Mouse (Mus musculus) megakaryocyte, embryonic 14.5 days (primary cell): ENCODE measurements at regions not wholly inside any gene's neighbourhood (a gene's known extent, or its start where the extent isn't known, plus 50 kb on each side); places are given as distances from the start of the nearest gene placed in this dataset.

Experiments
- FLI1 ChIP-seq: IDR thresholded peaks from 2 replicates; pipeline ENCODE4 v1.6.1; 2012; ENCODE audit warnings: low read length, inconsistent platforms, mixed read lengths
- GATA1 ChIP-seq: IDR thresholded peaks from 3 replicates; pipeline ENCODE4 v1.6.1; 2012; ENCODE audit warnings: mixed read lengths, low read length, inconsistent platforms, borderline replicate concordance

- TF ChIP-seq GATA1 (no peak), FLI1 (no peak)
Measured at GRCm38 (mm10) chr12:12551818-12552217, 289.9 kb downstream of the Fam49a start.
